Mouse (Mus musculus): ENCODE data around the gene Rhbdf2. TPM values are rescaled to one million over a fixed set of nuclear protein-coding genes. Genes with fewer than 3 reads are reported as not detected.

Gene Rhbdf2
- polyA plus RNA-seq, 1 experiment from 2014 or later, result 10.8 TPM

- Histone ChIP-seq H3K27ac (ENCODE audit: low read length) (no peak overlapping the region), H3K9me3 (ENCODE audit: control insufficient read depth, low read length) (no peaks in the 10 kb centered on the region), H3K36me3 (ENCODE audit: control insufficient read depth, insufficient read depth, low read length) (no peaks in the 10 kb centered on the region), H3K9ac (ENCODE audit: low read depth, low read length) (no peak overlapping the region), H3K4me3 (ENCODE audit: low read length) (no peak overlapping the region), H3K4me1 (ENCODE audit: control insufficient read depth, insufficient read depth, low read length) (no peaks in the 10 kb centered on the region), H3K27me3 (replicated peaks; ENCODE audit: control insufficient read depth, insufficient read depth, low read length) (peaks cover 5% of the 10 kb centered on the region; the same call in 1 of the 2 replicates), H3K4me2 (ENCODE audit: low read depth, low read length) (no peak overlapping the region)
- no peak for ATAC-seq
- 32% methylated on average over 14 of the region's 14 CpGs for WGBS
Observed at GRCm38 (mm10) chr11:116589020-116589531, 37.7 kb downstream of the Rhbdf2 start.

GRCm38 (mm10) chr11:116586801-116587631, 39.8 kb downstream of the Rhbdf2 start:
- H3K9me3 ChIP-seq (ENCODE audit: control insufficient read depth, low read length), result no peaks in the 10 kb centered on the region
- no peak overlapping the region for H3K9ac ChIP-seq (ENCODE audit: low read depth, low read length)
- H3K4me2 ChIP-seq (ENCODE audit: low read depth, low read length), result 0 out of 2 replicates have a peak overlapping the region, but pooled peaks have one; percentile 14
- H3K27ac ChIP-seq (ENCODE audit: low read length), result no peak overlapping the region
- no peak overlapping the region for H3K4me3 ChIP-seq (ENCODE audit: low read length)
- 24% methylated on average over 23 of the region's 23 CpGs for WGBS
- H3K27me3 ChIP-seq (replicated peaks; ENCODE audit: control insufficient read depth, insufficient read depth, low read length), result peaks cover 5% of the 10 kb centered on the region; the same call in 1 of the 2 replicates
- H3K4me1 ChIP-seq (ENCODE audit: control insufficient read depth, insufficient read depth, low read length), result no peaks in the 10 kb centered on the region
- H3K36me3 ChIP-seq (ENCODE audit: control insufficient read depth, insufficient read depth, low read length), result no peaks in the 10 kb centered on the region
- ATAC-seq, result peak; percentile 61

GRCm38 (mm10) chr11:116586310-116586709, 40.5 kb downstream of the Rhbdf2 start, which contains the start of gene Aanat:
Gene Aanat (plus strand): TSS chr11:116586432.
- Histone ChIP-seq H3K27me3 (replicated peaks; ENCODE audit: control insufficient read depth, insufficient read depth, low read length) (peaks cover 5% of the 10 kb centered on the region; the same call in 1 of the 2 replicates), H3K4me2 (ENCODE audit: low read depth, low read length) (0 out of 2 replicates have a peak within 1 kb of the TSS, but pooled peaks have one; percentile 14)

GRCm38 (mm10) chr11:116585682-116586081, 41.1 kb downstream of the Rhbdf2 start:
- Histone ChIP-seq H3K4me1 (ENCODE audit: control insufficient read depth, insufficient read depth, low read length) (no peaks in the 10 kb centered on the region), H3K9me3 (ENCODE audit: control insufficient read depth, low read length) (no peaks in the 10 kb centered on the region), H3K36me3 (ENCODE audit: control insufficient read depth, insufficient read depth, low read length) (no peaks in the 10 kb centered on the region), H3K27ac (ENCODE audit: low read length) (no peak overlapping the region), H3K4me2 (ENCODE audit: low read depth, low read length) (no peak overlapping the region), H3K27me3 (replicated peaks; ENCODE audit: control insufficient read depth, insufficient read depth, low read length) (peaks cover 5% of the 10 kb centered on the region; the same call in 1 of the 2 replicates), H3K9ac (ENCODE audit: low read depth, low read length) (no peak overlapping the region), H3K4me3 (ENCODE audit: low read length) (no peak overlapping the region)
- 52% methylated on average over 6 of the region's 6 CpGs for WGBS
- no peak for ATAC-seq

More at GRCm38 (mm10) chr11:116586310-116586709, 40.5 kb downstream of the Rhbdf2 start, which contains the start of gene Aanat:
- H3K9ac ChIP-seq (ENCODE audit: low read depth, low read length), result no peak within 1 kb of the TSS
- 67% methylated on average over 5 of the region's 5 CpGs for WGBS
- no peaks in the 10 kb centered on the region for H3K4me1 ChIP-seq (ENCODE audit: control insufficient read depth, insufficient read depth, low read length)
- H3K27ac ChIP-seq (ENCODE audit: low read length), result no peak within 1 kb of the TSS
- no peak within 1 kb of the TSS for H3K4me3 ChIP-seq (ENCODE audit: low read length)
- no peaks in the 10 kb centered on the region for H3K9me3 ChIP-seq (ENCODE audit: control insufficient read depth, low read length)
- H3K36me3 ChIP-seq (ENCODE audit: control insufficient read depth, insufficient read depth, low read length), result no peaks in the 10 kb centered on the region
- ATAC-seq, result no peak

- H3K9me3 ChIP-seq (ENCODE audit: control insufficient read depth, low read length), result no peaks in the 10 kb centered on the region
- no peaks in the 10 kb centered on the region for H3K27me3 ChIP-seq (replicated peaks; ENCODE audit: control insufficient read depth, insufficient read depth, low read length)
- H3K36me3 ChIP-seq (ENCODE audit: control insufficient read depth, insufficient read depth, low read length), result no peaks in the 10 kb centered on the region
- peak within 1 kb of the TSS; percentile 86 for H3K4me2 ChIP-seq (ENCODE audit: low read depth, low read length)
- peak within 1 kb of the TSS; percentile 98 for H3K4me3 ChIP-seq (ENCODE audit: low read length)
- peak; percentile 89 for ATAC-seq
- H3K9ac ChIP-seq (ENCODE audit: low read depth, low read length), result peak within 1 kb of the TSS; percentile 93
- H3K27ac ChIP-seq (ENCODE audit: low read length), result peak within 1 kb of the TSS; percentile 70; the same call in 1 of the 2 replicates
- peaks cover 5% of the 10 kb centered on the region for H3K4me1 ChIP-seq (ENCODE audit: control insufficient read depth, insufficient read depth, low read length)
- WGBS, result 1% methylated on average over 49 of the region's 51 CpGs
Observed at GRCm38 (mm10) chr11:116581376-116581814, 45.4 kb downstream of the Rhbdf2 start, which contains the start of gene Ube2o. Gene Ube2o (minus strand): TSS chr11:116581447.

- no peaks in the 10 kb centered on the region for H3K9me3 ChIP-seq (ENCODE audit: control insufficient read depth, low read length)
- under 1% methylated on average over 71 of the region's 91 CpGs for WGBS
- peak overlapping the region; percentile 70; the same call in 1 of the 2 replicates for H3K27ac ChIP-seq (ENCODE audit: low read length)
Observed at GRCm38 (mm10) chr11:116580711-116581375, 46.0 kb downstream of the Rhbdf2 start.

GRCm38 (mm10) chr11:116580031-116580652, 46.7 kb downstream of the Rhbdf2 start:
- no peaks in the 10 kb centered on the region for H3K9me3 ChIP-seq (ENCODE audit: control insufficient read depth, low read length)
- no peak; the same call in 1 of the 2 replicates for ATAC-seq
- peak overlapping the region; percentile 86 for H3K4me2 ChIP-seq (ENCODE audit: low read depth, low read length)
- H3K36me3 ChIP-seq (ENCODE audit: control insufficient read depth, insufficient read depth, low read length), result no peaks in the 10 kb centered on the region
- H3K27ac ChIP-seq (ENCODE audit: low read length), result no peak overlapping the region
- peak overlapping the region; percentile 93 for H3K9ac ChIP-seq (ENCODE audit: low read depth, low read length)
- H3K4me3 ChIP-seq (ENCODE audit: low read length), result peak overlapping the region; percentile 98
- peaks cover 8% of the 10 kb centered on the region for H3K4me1 ChIP-seq (ENCODE audit: control insufficient read depth, insufficient read depth, low read length)
- no peaks in the 10 kb centered on the region for H3K27me3 ChIP-seq (replicated peaks; ENCODE audit: control insufficient read depth, insufficient read depth, low read length)
- 26% methylated on average over 10 of the region's 10 CpGs for WGBS

More at GRCm38 (mm10) chr11:116580711-116581375, 46.0 kb downstream of the Rhbdf2 start:
- H3K9ac ChIP-seq (ENCODE audit: low read depth, low read length), result peak overlapping the region; percentile 93
- H3K27me3 ChIP-seq (replicated peaks; ENCODE audit: control insufficient read depth, insufficient read depth, low read length), result no peaks in the 10 kb centered on the region
- no peaks in the 10 kb centered on the region for H3K36me3 ChIP-seq (ENCODE audit: control insufficient read depth, insufficient read depth, low read length)
- H3K4me2 ChIP-seq (ENCODE audit: low read depth, low read length), result peak overlapping the region; percentile 86
- H3K4me1 ChIP-seq (ENCODE audit: control insufficient read depth, insufficient read depth, low read length), result peaks cover 7% of the 10 kb centered on the region
- ATAC-seq, result peak; percentile 79
- peak overlapping the region; percentile 98 for H3K4me3 ChIP-seq (ENCODE audit: low read length)

GRCm38 (mm10) chr11:116579280-116579679, 47.5 kb downstream of the Rhbdf2 start:
- no peaks in the 10 kb centered on the region for H3K9me3 ChIP-seq (ENCODE audit: control insufficient read depth, low read length)
- no peak for ATAC-seq
- no peak overlapping the region for H3K9ac ChIP-seq (ENCODE audit: low read depth, low read length)
- no peak overlapping the region for H3K4me3 ChIP-seq (ENCODE audit: low read length)
- 93% methylated on average over 3 of the region's 3 CpGs for WGBS
- peaks cover 12% of the 10 kb centered on the region for H3K4me1 ChIP-seq (ENCODE audit: control insufficient read depth, insufficient read depth, low read length)
- no peaks in the 10 kb centered on the region for H3K27me3 ChIP-seq (replicated peaks; ENCODE audit: control insufficient read depth, insufficient read depth, low read length)
- no peak overlapping the region for H3K4me2 ChIP-seq (ENCODE audit: low read depth, low read length)
- no peaks in the 10 kb centered on the region for H3K36me3 ChIP-seq (ENCODE audit: control insufficient read depth, insufficient read depth, low read length)
- no peak overlapping the region for H3K27ac ChIP-seq (ENCODE audit: low read length)

Data from intestine, embryonic 16.5 days (tissue).